Mouse (Mus musculus): Measurements from ENCODE around the gene Gm20812. TPM values are rescaled to one million over a fixed set of nuclear protein-coding genes. Genes with fewer than 3 reads are reported as not detected.
"Not testable (repeated sequence)": the region's sequence is repeated elsewhere in the genome, so short reads cannot be mapped to it uniquely, and the experiment has no call there.

Gm20812 gene
- total RNA-seq (2017), result not detected in 3 replicates

GRCm38 (mm10) chrY:12381681-12382080, at the start of gene Gm20812:
TSS of gene Gm20812 (plus strand) at chrY:12381981.
- not testable (repeated sequence) for ATAC-seq (replicated peaks; ENCODE audit: insufficient number of reproducible peaks, low FRiP score, low TSS enrichment, poor library complexity, severe bottlenecking)

Other genes with a start within 250 kb of the Gm20812 start
- gene Gm29554, start 108.0 kb upstream of the Gm20812 start, total RNA-seq (2017), result not detected in 3 replicates